Mouse (Mus musculus) adrenal gland, postnatal 36 days (tissue): ENCODE measurements at regions not wholly inside any gene's neighbourhood (a gene's known extent, or its start where the extent isn't known, plus 50 kb on each side); places are given as distances from the start of the nearest gene placed in this dataset.
"Not testable (repeated sequence)": the region's sequence is repeated elsewhere in the genome, so short reads cannot be mapped to it uniquely, and the experiment has no call there.

Experiments
- DNase-seq, 2 experiments: peaks; one replicate each; pipeline ENCODE4 v3.0.0; 2021; ENCODE audit warnings: mixed read lengths in 1 of 2

- DNase-seq = no peak
These were observed 247.1 kb upstream of the Myt1l start for GRCm38 (mm10) chr12:29280861-29281630.

DNA sequence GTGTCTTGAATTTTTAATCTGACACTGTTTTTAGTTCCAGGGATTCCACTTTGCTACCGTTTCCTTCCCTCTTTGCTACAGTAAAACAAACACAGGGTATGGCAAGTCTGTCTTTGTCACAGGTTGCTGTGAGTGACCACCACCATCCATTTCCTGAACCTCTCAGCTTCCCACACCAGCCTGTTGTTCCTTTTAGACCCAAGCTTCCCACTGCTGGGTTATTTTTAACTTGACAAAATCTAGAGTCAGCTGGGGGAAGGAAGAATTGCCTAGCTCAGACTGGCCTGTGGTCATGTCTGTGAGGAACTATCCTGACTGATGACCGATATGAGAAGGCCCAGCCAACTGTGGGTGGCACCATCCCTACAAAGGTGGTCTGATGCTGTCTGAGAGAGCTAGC, 239.4 kb upstream of the Myt1l start:
- DNase-seq = no peak

DNA sequence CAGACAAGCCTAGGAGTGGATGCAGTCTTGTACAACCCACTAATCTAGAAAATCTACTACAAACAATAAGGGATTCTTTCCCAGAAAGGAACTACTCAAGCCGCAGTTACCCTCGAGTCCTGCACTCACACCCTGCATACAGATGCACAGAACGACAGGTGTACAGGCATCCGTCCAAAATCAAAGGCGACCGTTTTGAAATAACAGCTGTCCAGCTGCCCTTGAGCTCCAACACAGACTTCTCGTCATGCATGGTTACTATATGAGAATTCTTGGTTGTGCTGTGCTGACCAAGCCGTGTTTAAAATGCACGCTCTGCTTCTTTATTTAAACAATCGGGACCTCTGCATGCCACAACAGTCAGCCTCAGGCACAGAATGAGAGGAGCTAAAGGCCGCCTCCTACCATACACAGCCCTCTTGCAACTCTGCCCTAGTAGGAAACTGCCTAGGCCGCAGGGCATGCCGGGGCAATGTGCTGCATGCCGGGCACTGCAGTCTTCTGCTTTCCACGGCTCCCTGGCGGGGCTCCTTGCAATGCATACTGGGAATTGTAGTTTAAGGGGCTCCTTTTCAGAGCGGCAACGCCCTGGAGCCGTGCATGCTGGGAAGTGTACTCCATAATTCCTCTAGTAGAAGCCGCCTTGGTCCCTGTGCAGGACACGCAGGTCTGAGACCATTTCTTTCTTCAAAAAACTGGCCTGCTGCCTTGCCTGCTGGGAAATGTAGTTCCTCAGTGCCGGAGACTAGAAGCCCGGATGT, 237.4 kb upstream of the Myt1l start:
- peak; percentile 94 to 96 for DNase-seq

- no peak for DNase-seq
These were observed 230.2 kb upstream of the Myt1l start for GRCm38 (mm10) chr12:29297984-29298383.

DNA sequence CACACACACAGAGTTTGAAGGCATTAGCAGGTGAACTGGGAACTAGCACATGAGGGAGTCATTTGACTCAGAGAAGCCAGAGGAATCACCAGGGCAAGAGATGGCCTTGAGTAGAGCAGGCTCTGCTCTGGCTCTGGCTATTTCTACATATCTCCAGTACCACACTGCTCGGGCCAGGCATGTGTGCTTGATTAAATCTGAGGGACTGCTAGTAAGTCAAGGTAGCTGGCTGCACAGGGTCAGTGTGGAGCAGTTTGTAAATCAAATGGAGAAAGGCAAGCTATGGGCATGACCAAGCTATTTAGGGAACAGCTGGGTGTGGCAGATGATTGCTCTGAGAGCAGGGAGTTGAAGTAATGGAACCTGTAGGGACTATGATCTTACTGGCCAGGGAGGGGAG, 212.5 kb upstream of the Myt1l start:
- peak; percentile 19 to 21 for DNase-seq

DNA sequence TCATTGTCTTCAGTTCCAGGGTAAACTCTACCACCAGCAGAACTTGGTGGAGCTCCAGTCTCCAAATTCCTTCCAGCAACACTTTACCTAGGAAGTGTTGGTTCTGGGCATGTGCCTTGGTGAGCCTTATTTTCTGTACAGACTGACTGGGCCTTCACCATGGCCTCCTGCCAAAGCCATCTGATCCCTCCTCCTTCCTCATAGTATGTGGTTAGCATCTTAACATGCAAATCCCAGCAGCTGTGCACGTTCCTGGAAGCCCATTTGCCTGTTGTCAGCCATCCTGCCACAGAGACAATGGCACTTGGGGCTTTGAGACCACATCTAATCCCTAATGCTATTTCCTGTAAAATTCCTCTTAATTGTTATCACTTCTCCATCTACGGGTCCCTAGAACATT, 206.7 kb upstream of the Myt1l start:
- no peak for DNase-seq

- DNase-seq = no peak
These were observed 204.7 kb upstream of the Myt1l start for GRCm38 (mm10) chr12:29323534-29323933.

DNA sequence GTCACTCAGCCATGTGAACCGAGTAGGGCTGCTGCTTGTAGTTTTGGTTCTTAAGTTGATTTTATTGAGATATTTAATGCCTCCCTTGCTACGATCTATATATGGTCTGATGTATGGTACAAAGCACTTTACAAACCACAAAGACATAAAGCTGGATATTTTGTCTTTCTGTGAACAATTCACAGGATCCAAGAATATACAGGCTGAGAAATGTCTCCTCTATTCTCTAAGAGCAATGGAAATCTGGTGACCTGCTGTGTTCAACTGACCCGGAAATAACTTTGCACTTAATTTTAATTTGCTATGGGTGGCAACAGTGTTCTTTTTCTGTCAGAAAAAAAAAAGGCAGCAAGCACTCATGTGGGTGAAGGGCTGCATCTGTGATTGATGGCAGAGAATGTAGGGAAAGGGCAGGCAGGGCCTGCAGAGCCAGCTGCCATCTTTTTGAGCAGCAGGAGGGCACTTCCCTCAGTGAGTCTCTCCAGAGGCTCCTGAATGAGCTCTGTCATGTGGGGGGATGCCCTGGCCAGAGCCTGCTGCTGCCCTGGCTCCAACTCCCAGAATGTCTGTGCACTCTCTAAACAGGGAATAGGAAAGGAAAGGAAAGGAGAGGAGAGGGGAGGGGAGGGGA, 192.2 kb upstream of the Myt1l start:
- DNase-seq = no peak

DNA sequence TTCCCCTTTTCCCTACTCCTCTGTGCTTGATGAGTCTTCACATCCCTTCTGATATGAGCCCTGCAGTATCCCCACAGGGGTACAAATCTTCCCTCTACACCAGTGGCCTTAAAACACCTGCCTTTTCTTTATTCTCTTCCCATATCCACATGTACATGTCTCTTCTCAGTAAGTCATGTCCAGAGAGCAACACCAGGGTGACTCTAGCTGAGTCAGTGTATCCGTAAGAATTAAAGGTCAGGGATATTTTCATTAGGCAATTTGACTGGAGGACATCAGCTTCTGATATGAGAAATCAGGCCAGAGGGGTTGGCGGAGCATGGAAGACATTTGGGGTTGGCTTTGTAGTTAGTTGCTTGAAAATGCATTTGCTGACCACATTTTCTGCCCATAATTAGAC, 190.8 kb upstream of the Myt1l start:
- peak; percentile 28 to 37 for DNase-seq

GRCm38 (mm10) chr12:29341388-29341995, 186.7 kb upstream of the Myt1l start:
- peak; percentile 42 to 49 for DNase-seq

DNA sequence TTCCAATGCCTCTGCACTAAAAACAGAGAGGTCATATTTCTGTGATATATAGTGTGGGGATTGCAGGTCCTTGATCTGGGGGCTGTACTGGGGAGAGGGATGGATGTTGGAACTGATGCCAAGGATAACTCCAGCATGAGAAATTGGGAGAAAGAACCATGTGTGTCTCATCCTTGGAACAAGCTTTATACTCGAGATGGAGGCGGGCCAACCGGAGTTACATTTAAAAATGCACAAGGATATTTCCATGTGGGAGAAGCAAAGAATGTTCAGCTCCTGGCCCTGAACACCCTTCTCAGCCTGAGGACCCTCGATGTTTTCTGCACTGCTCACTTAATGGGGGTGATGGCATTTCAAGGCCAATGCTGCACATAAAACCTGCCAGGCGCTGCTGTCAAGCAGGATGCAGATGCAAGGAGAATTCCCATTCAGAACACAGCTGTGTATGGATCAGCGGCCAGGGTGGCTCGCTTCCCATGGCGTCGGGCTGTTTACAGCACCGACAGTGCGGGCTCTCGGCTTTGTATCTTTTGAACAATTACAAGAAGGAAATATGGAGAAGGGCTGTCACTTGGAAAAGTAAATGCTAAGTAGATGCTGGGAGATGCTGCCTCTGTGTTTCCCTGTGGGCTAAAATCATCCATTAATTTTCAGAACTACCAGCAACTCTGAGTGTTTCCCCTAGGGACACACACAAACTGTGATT, 184.9 kb upstream of the Myt1l start:
- DNase-seq = no peak

DNA sequence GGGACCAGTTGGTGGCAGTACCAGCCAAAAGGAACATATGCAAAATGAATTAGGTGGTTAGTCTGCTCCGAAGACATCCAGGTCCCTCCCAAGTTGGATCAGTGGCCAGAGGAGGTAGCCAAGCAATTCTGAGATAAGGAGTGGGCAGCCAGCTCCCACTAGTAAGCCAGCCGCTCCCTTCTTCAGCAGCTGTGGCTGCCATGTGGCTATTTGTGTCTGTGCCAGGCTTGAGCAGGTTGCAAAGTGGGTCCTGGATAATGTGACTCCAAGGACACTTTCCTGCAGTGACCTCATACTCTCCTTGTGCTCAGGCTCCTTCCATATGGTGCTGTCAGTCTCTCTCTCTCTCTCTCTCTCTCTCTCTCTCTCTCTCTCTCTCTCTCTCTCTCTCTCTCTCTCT, 179.5 kb upstream of the Myt1l start:
- no peak for DNase-seq

- DNase-seq = no peak
These were observed 178.9 kb upstream of the Myt1l start for GRCm38 (mm10) chr12:29349146-29349850.

DNA sequence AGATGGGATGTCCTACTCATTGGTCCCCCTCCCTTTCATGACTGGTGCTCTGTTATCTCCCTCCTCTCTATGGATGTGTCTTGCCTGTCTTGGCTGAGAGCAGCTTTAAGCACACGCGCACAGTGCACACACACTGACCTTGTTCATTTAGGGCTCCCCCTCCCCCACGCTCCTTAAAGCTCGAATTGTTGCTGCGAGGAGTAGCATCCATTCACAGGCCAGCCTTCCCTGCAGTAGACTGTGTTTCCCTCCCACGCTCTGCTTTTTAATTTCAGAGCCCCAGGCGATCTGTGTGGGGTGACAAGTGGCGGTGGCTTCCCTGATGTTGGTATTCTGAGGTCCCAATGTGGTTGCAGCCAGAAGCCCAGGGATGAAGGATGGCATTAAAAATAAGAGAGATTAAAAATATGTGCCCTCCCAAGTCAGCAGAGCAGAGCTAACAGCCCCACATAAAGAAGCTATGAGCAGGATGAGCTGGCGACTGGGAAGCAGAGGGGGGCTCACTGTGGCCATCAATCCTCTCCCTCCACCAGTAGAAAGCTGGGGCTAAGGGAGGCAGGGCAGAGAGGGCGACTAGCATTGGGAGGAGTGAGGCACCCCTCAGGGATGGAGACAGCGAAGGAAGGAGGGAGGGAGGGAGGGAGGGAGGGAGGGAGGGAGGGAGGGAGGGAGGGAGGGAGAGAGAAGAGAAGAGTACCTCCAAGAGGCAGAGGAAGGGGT, 174.2 kb upstream of the Myt1l start:
- DNase-seq = no peak

DNA sequence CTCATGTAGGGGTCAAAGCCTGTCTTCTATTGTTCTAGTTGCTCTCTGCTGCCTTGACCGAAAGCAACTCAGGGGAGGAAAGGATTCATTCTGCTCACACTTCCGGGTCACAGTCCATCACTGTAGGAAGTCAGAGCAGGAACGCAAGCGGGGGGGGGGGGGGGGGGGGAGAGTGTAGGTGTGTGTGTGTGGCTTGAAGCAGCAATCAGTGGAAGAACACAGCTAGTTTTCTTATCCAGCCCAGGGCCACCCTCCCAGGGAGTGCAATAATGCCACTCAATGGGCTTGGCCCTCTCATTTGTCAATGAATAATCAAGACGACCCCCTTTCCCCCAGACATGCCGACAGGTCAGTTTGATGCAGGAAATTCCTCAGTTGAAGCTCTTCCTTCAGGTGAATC, 173.4 kb upstream of the Myt1l start:
- no peak for DNase-seq

- DNase-seq = no peak
These were observed 171.3 kb upstream of the Myt1l start for GRCm38 (mm10) chr12:29356681-29357397.

GRCm38 (mm10) chr12:29361236-29361635, 166.9 kb upstream of the Myt1l start:
- DNase-seq = no peak

GRCm38 (mm10) chr12:29367741-29368106, 160.5 kb upstream of the Myt1l start:
- not testable (repeated sequence) for DNase-seq

GRCm38 (mm10) chr12:29368107-29368819, 159.9 kb upstream of the Myt1l start:
- peak; percentile 41 to 54 for DNase-seq

DNA sequence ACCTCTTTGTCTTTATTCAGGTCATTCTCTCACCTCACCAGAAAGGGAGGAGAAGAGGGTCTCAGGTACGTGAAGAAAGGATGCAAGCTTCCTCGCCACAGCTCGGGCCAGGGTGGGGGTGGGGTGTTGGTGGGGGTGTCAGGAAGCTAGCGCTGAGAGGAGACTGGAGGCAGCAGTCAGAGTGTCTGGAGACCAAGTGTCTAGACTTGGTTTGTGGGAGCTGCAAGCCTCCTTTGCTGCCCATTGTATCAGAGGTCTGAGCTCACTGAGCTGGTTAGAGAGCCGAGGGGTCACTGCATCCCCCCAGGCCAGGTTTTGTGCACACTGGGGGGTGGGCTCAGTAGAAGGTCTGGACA, 159.4 kb upstream of the Myt1l start:
- no peak for DNase-seq
